Mouse (Mus musculus) urinary bladder, postnatal 10 days (tissue): ENCODE results near the gene Smarce1.

ENCODE experiments used
- DNase-seq: peaks from one replicate; pipeline ENCODE4 v3.0.0; 2022; ENCODE audit warnings: low spot score

Smarce1 gene

GRCm38 (mm10) chr11:99229641-99230260 is 1.1 kb downstream of the Smarce1 start:
- DNase-seq = no peak

DNA sequence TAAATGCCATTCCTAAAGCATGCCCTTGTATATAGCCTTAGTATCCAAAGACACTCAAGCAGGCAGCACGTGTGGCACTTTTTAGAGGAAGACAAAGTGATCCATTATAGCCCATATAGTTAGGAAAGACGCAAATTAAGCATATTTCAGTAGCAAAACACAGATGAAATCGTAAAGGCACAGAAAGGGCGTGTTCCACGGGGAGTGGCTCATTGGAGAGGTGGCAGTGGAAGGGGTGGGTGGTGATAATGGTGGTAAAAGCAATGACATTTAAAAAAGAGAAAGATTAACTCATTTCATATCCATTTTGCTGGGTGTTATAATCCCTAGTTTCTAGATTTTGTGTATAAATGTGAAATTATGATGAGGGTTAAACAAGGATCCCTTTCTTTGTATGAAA is 4.5 kb downstream of the Smarce1 start:
- no peak for DNase-seq

- DNase-seq = no peak
Measured at GRCm38 (mm10) chr11:99223310-99223709, 7.5 kb downstream of the Smarce1 start.

- no peak for DNase-seq
Measured at GRCm38 (mm10) chr11:99221811-99222210, 9.0 kb downstream of the Smarce1 start.

- DNase-seq = no peak
Measured at GRCm38 (mm10) chr11:99217248-99217986, 13.4 kb downstream of the Smarce1 start.

- no peak for DNase-seq
Measured at GRCm38 (mm10) chr11:99216181-99216580, 14.6 kb downstream of the Smarce1 start.

- DNase-seq = no peak
Measured at GRCm38 (mm10) chr11:99212693-99213092, 18.1 kb downstream of the Smarce1 start.

GRCm38 (mm10) chr11:99211964-99212363 is 18.9 kb downstream of the Smarce1 start:
- DNase-seq = no peak

DNA sequence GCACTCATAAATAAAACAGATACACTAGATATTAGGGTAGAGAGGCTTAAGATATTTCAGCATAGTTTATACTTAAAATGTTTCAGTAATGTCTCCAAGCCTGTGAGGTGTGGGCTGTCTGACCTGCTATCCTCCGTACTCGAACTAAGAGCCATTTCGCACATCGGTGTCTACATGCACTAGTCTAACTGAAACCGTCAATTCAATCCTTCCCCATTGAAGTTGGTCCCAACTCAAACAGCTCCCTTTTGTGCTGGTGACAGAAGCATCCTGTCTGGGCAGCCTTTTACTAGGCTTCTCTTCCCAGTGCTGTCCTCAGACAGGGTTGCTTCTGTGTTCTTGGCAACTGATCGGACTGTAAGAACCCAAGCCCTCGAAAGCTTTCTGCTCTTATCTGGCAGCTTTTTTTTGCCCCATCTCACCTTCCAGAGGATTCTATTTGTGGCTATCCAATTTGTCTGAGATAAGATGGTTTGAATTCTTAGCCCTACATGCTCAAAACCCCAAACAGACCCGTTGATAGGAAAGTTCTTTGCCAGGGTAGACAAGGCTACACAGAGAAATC is 22.6 kb downstream of the Smarce1 start:
- no peak for DNase-seq

- DNase-seq = no peak
Measured at GRCm38 (mm10) chr11:99207449-99207848, 23.4 kb downstream of the Smarce1 start.

DNA sequence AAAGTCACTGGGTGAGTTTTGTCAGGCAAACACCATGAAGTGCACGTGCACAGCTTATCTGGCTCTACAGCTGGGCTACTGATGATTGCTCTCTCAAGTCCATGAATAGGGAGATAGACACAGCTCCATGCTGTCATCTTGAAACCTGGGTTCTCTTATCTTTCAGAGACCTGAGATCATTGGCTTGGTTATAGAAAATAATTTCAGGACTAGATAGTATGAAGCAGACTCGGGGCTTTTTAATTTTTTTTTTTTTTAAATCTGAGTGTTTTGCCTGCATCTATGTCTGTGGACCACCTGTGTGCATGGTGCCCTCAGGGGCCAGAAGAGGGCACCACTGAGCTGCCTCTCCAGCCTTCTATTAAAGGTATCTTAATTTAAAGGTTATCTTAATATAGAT is 23.9 kb downstream of the Smarce1 start:
- DNase-seq = no peak

DNA sequence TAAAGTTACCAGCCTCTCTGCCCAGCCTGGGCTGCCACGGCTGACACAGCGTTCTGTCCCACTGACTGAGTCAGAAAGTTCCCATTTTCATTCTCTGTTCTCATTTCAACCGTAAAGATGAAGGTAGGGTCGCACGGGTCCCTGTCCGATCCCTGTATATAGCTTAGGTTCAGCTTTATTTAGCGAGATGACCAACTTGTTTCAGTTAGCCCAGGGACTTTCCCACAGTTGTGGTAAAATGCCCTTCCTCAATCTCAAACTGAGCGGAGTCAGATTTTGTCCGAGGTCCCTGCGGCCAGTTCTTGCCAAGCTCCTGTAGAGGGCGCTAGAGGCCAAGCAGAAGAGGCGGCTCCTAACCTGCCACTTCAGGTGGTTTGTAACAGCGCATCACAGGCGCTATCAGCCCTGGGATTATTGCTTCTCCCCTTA is 41.6 kb downstream of the Smarce1 start:
- no peak for DNase-seq

DNA sequence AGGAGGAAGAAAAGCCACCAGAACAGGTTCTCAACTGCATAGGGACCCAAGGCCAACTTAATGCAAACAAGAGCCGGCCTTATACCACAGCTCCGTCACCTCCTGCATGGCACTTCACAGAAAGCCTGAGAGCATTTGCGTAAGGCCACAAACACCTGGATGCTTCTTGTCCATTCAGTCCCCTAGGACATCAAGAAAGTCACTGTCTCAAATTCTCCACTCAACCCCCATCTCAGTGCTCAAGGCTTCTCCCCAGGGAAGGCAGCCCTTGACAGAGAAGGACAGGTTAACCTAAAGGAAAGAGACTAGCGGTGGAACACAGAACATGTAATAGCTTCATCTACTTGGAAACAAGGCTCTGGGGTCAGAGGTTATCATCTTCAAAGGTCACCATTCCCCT is 43.5 kb downstream of the Smarce1 start:
- no peak for DNase-seq

DNA sequence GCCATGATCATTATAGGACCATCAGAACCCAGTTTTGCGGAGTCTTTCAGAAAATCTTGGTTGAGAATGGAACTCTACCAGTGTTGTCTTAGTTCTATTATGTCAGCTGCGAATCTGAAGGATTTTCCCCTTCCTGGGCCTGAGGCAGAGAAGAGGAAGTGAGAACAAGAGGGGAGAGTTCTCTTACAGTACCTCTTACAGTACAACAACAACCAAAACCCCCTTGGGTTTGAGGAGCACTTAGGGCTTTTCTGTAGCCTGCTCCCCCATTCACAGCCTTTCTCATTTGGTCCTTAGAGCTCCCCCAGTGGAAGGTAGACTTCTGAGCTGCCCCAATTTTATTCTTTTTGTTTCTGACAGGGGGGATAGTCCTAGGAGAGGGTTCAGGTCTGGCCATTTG is 44.0 kb downstream of the Smarce1 start:
- no peak for DNase-seq

- DNase-seq = no peak
Measured at GRCm38 (mm10) chr11:99182575-99182974, 48.2 kb downstream of the Smarce1 start.

DNA sequence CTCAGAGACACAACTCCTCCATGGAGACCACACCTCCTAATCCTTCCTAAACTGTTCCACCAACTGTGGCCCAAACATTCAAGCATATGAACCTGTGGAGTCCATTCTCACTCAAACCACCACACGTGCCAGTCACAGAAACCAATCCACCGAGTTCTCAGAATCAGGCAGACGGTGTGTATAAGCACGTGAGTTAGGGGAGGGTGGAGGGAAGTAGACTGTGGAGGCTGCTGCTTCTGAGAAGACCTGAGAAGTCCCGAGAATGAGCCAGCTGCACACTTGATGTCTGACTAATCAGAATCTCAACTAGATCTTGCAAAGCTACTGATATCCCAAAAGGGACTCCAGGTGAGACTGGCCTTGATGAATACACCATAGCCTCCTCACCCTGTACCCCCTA is 50.7 kb downstream of the Smarce1 start:
- DNase-seq = no peak

DNA sequence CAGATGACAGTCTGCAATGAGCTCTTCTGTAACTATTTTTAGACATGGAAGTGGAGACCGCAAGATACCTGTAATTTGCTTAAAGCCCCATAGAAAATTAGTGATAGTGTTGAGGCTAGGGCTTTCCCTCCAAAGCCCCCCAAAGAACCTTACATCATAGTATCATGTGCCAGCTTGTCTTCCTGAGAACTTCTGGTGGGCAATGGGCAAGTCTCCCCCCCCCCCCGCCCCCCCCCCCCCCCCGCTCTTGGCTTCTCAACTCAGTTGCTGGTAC is 53.0 kb downstream of the Smarce1 start:
- no peak for DNase-seq

GRCm38 (mm10) chr11:99177054-99177924 is 53.5 kb downstream of the Smarce1 start:
- no peak for DNase-seq

DNA sequence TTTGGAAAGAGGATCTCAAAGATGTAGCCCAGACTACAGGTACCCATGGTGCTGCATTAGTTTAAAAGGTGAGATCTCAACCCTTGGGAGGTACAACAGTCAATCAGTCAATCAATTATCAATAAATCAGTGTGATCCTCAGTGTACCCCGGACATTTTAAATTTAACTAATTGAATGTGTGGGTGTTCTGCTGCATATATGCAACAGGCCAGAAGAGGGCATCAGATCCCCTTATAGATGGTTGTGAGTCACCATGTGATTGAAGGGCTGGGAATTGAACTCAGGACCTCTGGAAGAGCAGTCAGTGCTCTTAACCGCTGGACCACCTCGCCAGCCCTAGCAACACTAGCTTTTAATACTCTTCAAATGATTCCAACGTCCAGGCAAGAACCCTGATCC is 58.8 kb downstream of the Smarce1 start:
- no peak for DNase-seq

DNA sequence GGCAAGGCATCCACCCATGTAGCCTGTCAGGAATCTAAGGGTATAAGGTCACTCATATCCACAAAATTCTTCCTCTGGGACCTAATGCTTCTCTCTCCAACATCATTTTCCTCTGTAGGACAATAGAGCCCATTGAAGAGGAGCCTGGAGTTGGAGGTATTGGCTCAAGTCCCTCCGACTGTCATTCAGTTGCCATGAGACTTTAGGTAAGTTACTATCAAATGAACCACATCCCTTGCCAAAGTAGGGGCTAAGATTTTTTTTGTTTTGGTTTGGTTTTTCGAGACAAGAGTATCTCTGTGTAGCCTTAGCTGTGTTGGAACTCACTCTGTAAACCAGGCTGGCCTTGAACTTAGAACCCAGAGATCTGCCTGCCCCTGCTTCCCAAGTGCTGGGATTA is 59.4 kb downstream of the Smarce1 start:
- no peak for DNase-seq

DNA sequence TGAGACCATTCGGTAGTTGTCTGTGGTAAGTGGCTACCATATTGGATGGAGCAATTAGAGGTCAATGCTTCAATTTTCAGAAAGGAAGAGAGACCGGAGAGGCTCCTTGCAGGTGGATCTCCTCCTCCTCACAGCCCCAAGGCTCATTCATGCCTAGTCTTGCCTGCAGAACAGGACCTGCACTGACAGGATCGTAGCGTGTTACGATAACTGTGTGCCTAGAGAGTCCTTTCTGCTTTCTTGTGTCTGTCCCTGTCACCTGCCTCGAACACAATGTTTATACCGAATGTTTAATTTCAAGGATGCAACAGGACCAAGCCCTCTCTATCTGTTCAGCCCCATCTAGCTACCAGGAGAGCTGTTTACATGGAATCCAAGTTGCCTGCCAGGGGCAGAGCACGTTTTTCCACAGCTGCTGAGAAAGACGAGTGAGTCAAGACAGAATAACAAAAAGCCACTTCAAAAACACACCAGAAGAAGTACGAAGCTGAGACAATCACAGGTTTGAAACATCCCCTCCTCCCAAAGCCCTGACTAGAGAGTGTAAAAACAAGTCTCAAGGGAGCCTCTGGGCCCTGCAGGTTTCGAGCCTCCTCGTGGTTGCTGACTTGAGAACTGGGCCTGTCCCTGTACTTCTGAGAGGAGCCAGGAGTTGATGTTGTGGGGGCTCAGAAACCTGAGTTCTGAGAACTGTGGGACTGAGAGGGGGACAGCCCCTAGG is 60.1 kb downstream of the Smarce1 start:
- DNase-seq = no peak

DNA sequence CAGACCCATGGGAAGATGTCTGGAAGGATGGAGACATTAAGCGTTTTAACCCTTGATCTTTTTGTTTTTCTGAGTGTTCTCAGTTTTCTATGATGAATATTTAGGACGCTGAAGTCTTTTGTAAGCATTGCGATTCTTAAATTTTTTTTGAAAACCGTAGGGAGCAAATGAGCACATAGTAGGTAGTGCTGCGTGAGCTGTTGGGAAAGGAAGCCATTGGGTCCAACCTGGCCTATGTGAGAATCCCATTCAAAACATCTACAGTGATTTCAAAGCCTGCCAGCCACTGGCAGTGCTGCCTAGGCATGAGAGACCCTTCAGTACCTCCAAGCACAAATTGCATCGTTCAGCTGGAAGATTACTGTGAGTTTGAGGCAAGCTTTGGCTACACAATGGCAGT is 60.8 kb downstream of the Smarce1 start:
- no peak for DNase-seq
